Mouse (Mus musculus): ENCODE results near the gene Foxl2. TPM values are rescaled to one million over a fixed set of nuclear protein-coding genes. Genes with fewer than 3 reads are reported as not detected.

Foxl2 gene
- total RNA-seq, 2 experiments from 2014 or later = not detected

Other genes starting within 250 kb of the Foxl2 start
- gene Prr23a1, start 112.8 kb upstream of the Foxl2 start, total RNA-seq (2015; ENCODE audit: low replicate concordance) = not detected in 2 replicates
- gene Prr23a1, start 112.8 kb upstream of the Foxl2 start, total RNA-seq (2017; ENCODE audit: low replicate concordance) = not detected in 2 replicates
- not detected in 2 replicates for gene Prr23a2, start 98.8 kb upstream of the Foxl2 start, total RNA-seq (2015; ENCODE audit: low replicate concordance)
- gene Prr23a2, start 98.8 kb upstream of the Foxl2 start, total RNA-seq (2017; ENCODE audit: low replicate concordance) = not detected in 2 replicates
- gene Prr23a3, start 90.5 kb upstream of the Foxl2 start, total RNA-seq (2015; ENCODE audit: low replicate concordance) = not detected in 2 replicates
- gene Prr23a3, start 90.5 kb upstream of the Foxl2 start, total RNA-seq (2017; ENCODE audit: low replicate concordance) = not detected in 2 replicates
- gene 7420426K07Rik, start 52.2 kb upstream of the Foxl2 start, total RNA-seq (2015; ENCODE audit: low replicate concordance) = not detected in 2 replicates
- gene 7420426K07Rik, start 52.2 kb upstream of the Foxl2 start, total RNA-seq (2017; ENCODE audit: low replicate concordance) = not detected in 2 replicates
- 4.2 and 7.2 TPM in 2 replicates for gene Faim, start 31.1 kb downstream of the Foxl2 start, total RNA-seq (2015; ENCODE audit: low replicate concordance)
- 3.3 and 10.4 TPM in 2 replicates for gene Faim, start 31.1 kb downstream of the Foxl2 start, total RNA-seq (2017; ENCODE audit: low replicate concordance)
- gene Gm1123, start 80.4 kb downstream of the Foxl2 start, total RNA-seq (2015; ENCODE audit: low replicate concordance) = not detected in 2 replicates
- not detected in 2 replicates for gene Gm1123, start 80.4 kb downstream of the Foxl2 start, total RNA-seq (2017; ENCODE audit: low replicate concordance)
- gene Pik3cb, start 185.3 kb downstream of the Foxl2 start, total RNA-seq (2015; ENCODE audit: low replicate concordance) = 15.5 and 21.3 TPM in 2 replicates
- 8.6 and 14.9 TPM in 2 replicates for gene Pik3cb, start 185.3 kb downstream of the Foxl2 start, total RNA-seq (2017; ENCODE audit: low replicate concordance)

Data from erythroid progenitor cell, adult 5-6 weeks (primary cell).